Mouse (Mus musculus): ENCODE data around the gene Chadl. TPM values are rescaled to one million over a fixed set of nuclear protein-coding genes. Genes with fewer than 3 reads are reported as not detected.

Chadl gene
- total RNA-seq (2023): 0.30 to 0.33 TPM in 2 of 4 replicates, not detected in the others

GRCm38 (mm10) chr15:81697175-81697574 is at the start of gene Chadl:
Gene Chadl (minus strand): TSS chr15:81697287.

DNA sequence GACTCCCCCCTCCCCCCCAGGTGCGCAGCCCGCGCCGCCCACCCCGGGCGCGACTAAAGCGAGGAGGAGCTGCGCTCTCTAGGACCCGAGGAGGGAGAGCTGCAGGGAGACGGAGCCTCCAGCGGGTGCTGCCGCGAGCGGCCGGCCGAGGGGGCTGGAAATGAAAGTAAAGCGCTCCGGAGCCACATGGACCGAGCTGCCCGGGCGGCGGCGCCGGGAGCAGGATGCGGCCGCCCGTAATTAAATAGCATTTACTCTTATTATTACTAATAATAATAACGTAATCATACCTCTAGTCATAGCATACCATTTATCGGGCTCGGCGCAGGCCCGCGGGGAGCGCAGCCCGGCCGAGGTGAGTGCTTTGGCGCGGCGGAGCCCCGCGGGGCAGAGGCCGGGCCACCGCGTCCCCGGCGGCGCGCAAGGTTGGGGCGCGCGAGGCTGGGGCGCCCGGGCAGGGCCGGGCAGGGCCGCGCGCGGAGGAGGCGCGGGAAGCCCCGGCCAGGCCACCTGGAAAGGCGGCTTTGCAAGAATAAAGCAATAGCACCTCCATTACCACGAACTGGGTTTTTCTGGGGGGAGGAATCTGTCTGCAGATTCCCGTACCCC is 48.0 kb upstream of the Chadl start, which contains the start of the genes Zc3h7b and Rangap1:
Gene Zc3h7b, plus strand, starts transcription at position 66 of the 609 bp plus-strand sequence.
Gene Rangap1, minus strand, starts transcription at position 539 of the 609 bp plus-strand sequence.

GRCm38 (mm10) chr15:81663697-81664561 is 33.2 kb downstream of the Chadl start, which contains the start of gene L3mbtl2:
Gene L3mbtl2 (plus strand): TSS chr15:81663889.

Other genes with a start within 250 kb of the Chadl start
- 78.3 to 104 TPM (median 89.1 TPM) in 4 replicates for gene Rbx1, start 231.0 kb downstream of the Chadl start, total RNA-seq (2023)
- 198 to 215 TPM (median 208 TPM) in 4 replicates for gene Ep300, start 111.9 kb downstream of the Chadl start, total RNA-seq (2023)
- 40.4 to 50.6 TPM (median 43.7 TPM) in 4 replicates for gene L3mbtl2, start 33.4 kb downstream of the Chadl start, total RNA-seq (2023)
- gene Zc3h7b, start 47.8 kb upstream of the Chadl start, total RNA-seq (2023): 40.4 to 47.4 TPM (median 43.2 TPM) in 4 replicates
- gene Rangap1, start 48.2 kb upstream of the Chadl start, total RNA-seq (2023): 62.6 to 67.6 TPM (median 64.9 TPM) in 4 replicates
- 35.7 to 41.2 TPM (median 37.3 TPM) in 4 replicates for gene Tef, start 105.1 kb upstream of the Chadl start, total RNA-seq (2023)
- 125 to 130 TPM (median 129 TPM) in 4 replicates for gene Tob2, start 161.5 kb upstream of the Chadl start, total RNA-seq (2023)
- gene Phf5a, start 174.6 kb upstream of the Chadl start, total RNA-seq (2023): 50.1 to 64.6 TPM (median 54.5 TPM) in 4 replicates
- gene Aco2, start 175.0 kb upstream of the Chadl start, total RNA-seq (2023): 139 to 153 TPM (median 148 TPM) in 4 replicates
- 16.7 to 23.3 TPM (median 20.1 TPM) in 4 replicates for gene Polr3h, start 229.0 kb upstream of the Chadl start, total RNA-seq (2023)
- gene Csdc2, start 239.5 kb upstream of the Chadl start, total RNA-seq (2023): 0.18 to 1.3 TPM (median 0.37 TPM) in 4 replicates